Mouse (Mus musculus): ENCODE measurements around the gene Gabpb1. TPM values are rescaled to one million over a fixed set of nuclear protein-coding genes. Genes with fewer than 3 reads are reported as not detected.

The Gabpb1 gene
- polyA plus RNA-seq, 1 experiment from 2014 or later: 58.1 TPM

DNA sequence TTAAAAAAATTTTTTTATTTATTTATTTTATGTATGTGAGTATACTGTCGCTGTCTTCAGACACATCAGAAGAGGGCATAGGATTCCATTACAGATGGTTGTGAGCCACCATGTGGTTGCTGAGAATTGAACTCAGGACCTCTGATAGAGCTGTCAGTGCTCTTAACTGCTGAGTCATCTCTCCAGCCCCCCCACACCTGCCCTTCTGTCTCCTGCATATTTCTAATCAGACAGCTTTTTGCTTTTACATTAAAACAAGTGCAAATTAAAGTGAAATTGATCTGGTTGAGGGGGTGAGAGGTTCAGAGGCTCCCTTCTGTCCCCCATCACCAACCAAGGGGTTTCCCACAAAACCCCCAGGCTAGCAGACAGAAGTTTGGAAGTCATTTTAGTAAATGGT lies 96.9 kb downstream of the Gabpb1 start:
- Histone ChIP-seq H3K36me3 (no peaks in the 10 kb centered on the region), H3K4me3 (no peak overlapping the region), H3K9ac (replicated peaks) (no peak overlapping the region), H3K27ac (replicated peaks) (no peak overlapping the region), H3K9me3 (no peaks in the 10 kb centered on the region), H3K4me1 (no peaks in the 10 kb centered on the region), H3K27me3 (no peaks in the 10 kb centered on the region), H3K4me2 (replicated peaks) (no peak overlapping the region)
- ATAC-seq (replicated peaks): no peak
- 98% methylated on average over 1 of the region's 1 CpGs for WGBS

Other genes starting within 250 kb of the Gabpb1 start
- 0.04 TPM in 2 replicates for gene Atp8b4, start 175.7 kb downstream of the Gabpb1 start, polyA plus RNA-seq (2015; fragmentation: Nextera tagmentation; extraction: Ambion mirVana)
- gene Slc27a2, start 123.9 kb downstream of the Gabpb1 start, polyA plus RNA-seq (2015; fragmentation: Nextera tagmentation; extraction: Ambion mirVana): 4.3 and 4.5 TPM in 2 replicates
- gene Hdc, start 57.0 kb downstream of the Gabpb1 start, polyA plus RNA-seq (2015; fragmentation: Nextera tagmentation; extraction: Ambion mirVana): 1.4 and 2.4 TPM in 2 replicates
- 28.2 and 28.6 TPM in 2 replicates for gene Usp8, start 31.0 kb upstream of the Gabpb1 start, polyA plus RNA-seq (2015; fragmentation: Nextera tagmentation; extraction: Ambion mirVana)
- 1.9 and 2.6 TPM in 2 replicates for gene Usp50, start 107.1 kb upstream of the Gabpb1 start, polyA plus RNA-seq (2015; fragmentation: Nextera tagmentation; extraction: Ambion mirVana)
- 39.7 and 40.0 TPM in 2 replicates for gene Trpm7, start 199.9 kb upstream of the Gabpb1 start, polyA plus RNA-seq (2015; fragmentation: Nextera tagmentation; extraction: Ambion mirVana)